Mouse (Mus musculus) heart, adult 2 months (tissue): Measurements from ENCODE around the gene Slco2b1. TPM values are rescaled to one million over a fixed set of nuclear protein-coding genes. Genes with fewer than 3 reads are reported as not detected.

Experiments
- DNase-seq, 2 experiments: peaks; one replicate each; pipeline ENCODE4 v3.0.0; 2021
- H3K27ac ChIP-seq: fragments of 200-600 bp; 2 replicates; pipeline ENCODE4 v1.8.1; 2022
- H3K27me3 ChIP-seq: fragments of 200-500 bp; 2 replicates; pipeline ENCODE4 v1.6.1; 2012; ENCODE audit warnings: mild to moderate bottlenecking, low read length, inconsistent platforms, mixed read lengths; ENCODE audit not compliant: control insufficient read depth, insufficient read depth
- H3K36me3 ChIP-seq: fragments of 200-500 bp; 2 replicates; pipeline ENCODE4 v1.6.1; 2012; ENCODE audit warnings: low read length, inconsistent platforms; ENCODE audit not compliant: control insufficient read depth, insufficient read depth
- H3K4me1 ChIP-seq: fragments of 200-500 bp; 2 replicates; pipeline ENCODE4 v1.6.1; 2011; ENCODE audit warnings: low read length; ENCODE audit not compliant: control insufficient read depth, insufficient read depth
- H3K4me3 ChIP-seq: fragments of 200-600 bp; 2 replicates; pipeline ENCODE4 v1.8.1; 2022
- H3K79me2 ChIP-seq: fragments of 200-500 bp; replicated peaks from 2 replicates; pipeline ENCODE4 v1.6.1; 2012; ENCODE audit warnings: mild to moderate bottlenecking, inconsistent platforms, low read length, moderate library complexity, mixed read lengths; ENCODE audit not compliant: control insufficient read depth, insufficient read depth
- H3K9ac ChIP-seq: fragments of 200-500 bp; 2 replicates; pipeline ENCODE4 v1.6.1; 2012; ENCODE audit warnings: low read depth, mild to moderate bottlenecking, control low read depth, inconsistent platforms, low read length, mixed read lengths
- CTCF ChIP-seq: fragments of 200-600 bp; IDR thresholded peaks from 2 replicates; pipeline ENCODE4 v1.8.1; 2022; ENCODE audit warnings: antibody characterized with exemption, mild to moderate bottlenecking, moderate library complexity
- EP300 ChIP-seq: fragments of 200-500 bp; IDR thresholded peaks from 2 replicates; pipeline ENCODE4 v1.6.1; 2011; ENCODE audit warnings: low read depth, low read length, control low read depth; ENCODE audit not compliant: insufficient read depth
- POLR2A ChIP-seq: fragments of 200-500 bp; IDR thresholded peaks from 2 replicates; pipeline ENCODE4 v1.6.1; 2011; ENCODE audit warnings: mild to moderate bottlenecking, low read depth, low read length, control low read depth; ENCODE audit not compliant: insufficient read depth
- WGBS: fragments of 180-500 bp; shearing (Covaris S2); methylation state at CpG from one replicate; pipeline ENCODE4 v1.1.7; 2018; 5-methylcytosine and 5-hydroxymethylcytosine counted together
- intact Hi-C: fragments of 180-260 bp; cut with DNase I; formaldehyde crosslinking; loops from one replicate; pipeline ENCODE4 v1.15.1; 2025
- polyA plus RNA-seq: library from polyadenylated mRNA; depleted of rRNA; stranded (reverse); fragments of >200 nt; gene quantifications from 2 replicates; pipeline ENCODE4 v1.2.3, GENCODE M21; 2012; rRNA removed
- total RNA-seq, 2 experiments: library from RNA; stranded (reverse); gene quantifications; 2 replicates each; pipeline ENCODE4 v1.2.3; 2021

Slco2b1 gene
- total and polyA plus RNA-seq, 3 experiments, result 8.5 to 11.7 (median 10.1) TPM

GRCm38 (mm10) chr7:99625722-99626375, 85.3 kb downstream of the Slco2b1 start:
- H3K27ac ChIP-seq, result peak overlapping the region; percentile 54
- no peaks in the 10 kb centered on the region for H3K36me3 ChIP-seq
- intact Hi-C loops, result loop anchor here (1.0 kb wide), 1 partner anchor 33 kb away; no protein-coding TSS in a partner anchor
- H3K4me1 ChIP-seq, result peaks cover 3% of the 10 kb centered on the region; the same call in 1 of the 2 replicates
- H3K27me3 ChIP-seq, result peaks cover 5% of the 10 kb centered on the region; the same call in 1 of the 2 replicates
- DNase-seq, result peak; percentile 94 to 95
- H3K4me3 ChIP-seq, result peak overlapping the region; percentile 68
- TF ChIP-seq POLR2A, result no peak
- peak; percentile 100 for TF ChIP-seq CTCF
- no peaks in the 10 kb centered on the region for H3K79me2 ChIP-seq
- peak overlapping the region; percentile 54 for H3K9ac ChIP-seq
- WGBS, result under 1% methylated on average over 77 of the region's 81 CpGs

GRCm38 (mm10) chr7:99618860-99619259, 92.3 kb downstream of the Slco2b1 start:
- Histone ChIP-seq H3K4me3 (no peak overlapping the region), H3K27ac (no peak overlapping the region), H3K9ac (no peak overlapping the region), H3K79me2 (no peaks in the 10 kb centered on the region), H3K4me1 (no peaks in the 10 kb centered on the region), H3K36me3 (no peaks in the 10 kb centered on the region), H3K27me3 (no peaks in the 10 kb centered on the region)
- no peak for TF ChIP-seq POLR2A
- TF ChIP-seq CTCF, result peak; percentile 83
- no peak for TF ChIP-seq EP300
- intact Hi-C loops, result loop anchor here (1.0 to 2.0 kb wide), 2 partner anchors 179 to 258 kb away; no protein-coding TSS in a partner anchor
- WGBS, result 3% methylated on average over 3 of the region's 3 CpGs
- peak in 1 of 2 experiments; percentile 38 for DNase-seq

DNA sequence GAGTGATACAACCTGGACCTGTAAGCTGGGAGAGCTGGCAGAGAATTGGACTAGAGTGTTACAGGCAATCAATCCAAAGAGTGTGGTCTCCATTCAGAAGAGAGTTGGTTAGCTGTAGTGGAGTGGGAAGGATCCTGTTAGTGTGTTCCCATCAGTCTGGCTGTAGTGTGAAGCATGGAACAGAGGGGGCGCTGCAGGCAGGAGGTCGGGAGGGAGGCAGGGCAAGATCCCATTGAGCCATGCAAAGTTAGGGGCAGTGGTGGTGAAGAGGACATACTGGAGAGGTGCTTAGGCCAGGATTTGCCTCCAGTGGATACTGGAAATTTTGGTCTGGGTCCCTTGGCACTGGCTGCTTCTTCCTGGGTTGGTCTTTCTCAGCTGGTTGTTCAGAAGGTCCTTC, 92.9 kb downstream of the Slco2b1 start:
- Histone ChIP-seq H3K9ac (no peak overlapping the region), H3K4me3 (no peak overlapping the region), H3K36me3 (no peaks in the 10 kb centered on the region), H3K4me1 (no peaks in the 10 kb centered on the region), H3K79me2 (no peaks in the 10 kb centered on the region), H3K27me3 (no peaks in the 10 kb centered on the region), H3K27ac (no peak overlapping the region)
- TF ChIP-seq EP300 (no peak), CTCF (no peak), POLR2A (no peak)
- WGBS, result 56% methylated on average over 2 of the region's 2 CpGs
- intact Hi-C loops, result loop anchor here (2.0 kb wide), 1 partner anchor 259 kb away; no protein-coding TSS in a partner anchor
- no peak for DNase-seq

Other genes with a start within 250 kb of the Slco2b1 start
- gene Klhl35, start 245.3 kb downstream of the Slco2b1 start, total RNA-seq, result under 1 TPM in 1 of 2 experiments, not detected in 1; 0.13 TPM
- gene Klhl35, start 245.3 kb downstream of the Slco2b1 start, polyA plus RNA-seq, result 0.12 and 0.43 TPM in 2 replicates
- gene Rps3, start 227.6 kb downstream of the Slco2b1 start, total RNA-seq, result 100 to 1,000 TPM; 316 to 361 TPM
- 196 and 320 TPM in 2 replicates for gene Rps3, start 227.6 kb downstream of the Slco2b1 start, polyA plus RNA-seq
- 10 to 100 TPM; 15.6 to 22.4 TPM for gene Arrb1, start 175.9 kb downstream of the Slco2b1 start, total RNA-seq
- gene Arrb1, start 175.9 kb downstream of the Slco2b1 start, polyA plus RNA-seq, result 16.1 and 22.5 TPM in 2 replicates
- gene Tpbgl, start 84.2 kb downstream of the Slco2b1 start, total RNA-seq, result 1 to 10 TPM; 3.3 to 3.4 TPM
- gene Tpbgl, start 84.2 kb downstream of the Slco2b1 start, polyA plus RNA-seq, result 3.5 and 5.1 TPM in 2 replicates
- not detected for gene Olfr520, start 18.9 kb upstream of the Slco2b1 start, total RNA-seq
- gene Olfr520, start 18.9 kb upstream of the Slco2b1 start, polyA plus RNA-seq, result not detected in 2 replicates
- gene Olfr521, start 52.2 kb upstream of the Slco2b1 start, total RNA-seq, result not detected
- not detected in 2 replicates for gene Olfr521, start 52.2 kb upstream of the Slco2b1 start, polyA plus RNA-seq
- 1 to 10 TPM; 4.2 to 4.5 TPM for gene Neu3, start 117.1 kb upstream of the Slco2b1 start, total RNA-seq
- gene Neu3, start 117.1 kb upstream of the Slco2b1 start, polyA plus RNA-seq, result 3.1 and 5.8 TPM in 2 replicates
- under 1 TPM in 1 of 2 experiments, not detected in 1; 0.10 TPM for gene Xrra1, start 147.8 kb upstream of the Slco2b1 start, total RNA-seq
- gene Xrra1, start 147.8 kb upstream of the Slco2b1 start, polyA plus RNA-seq, result 0.14 TPM in 1 of 2 replicates, not detected in the other
- 10 to 100 TPM; 58.8 to 60.9 TPM for gene Spcs2, start 152.1 kb upstream of the Slco2b1 start, total RNA-seq
- 21.0 and 40.0 TPM in 2 replicates for gene Spcs2, start 152.1 kb upstream of the Slco2b1 start, polyA plus RNA-seq